Mouse (Mus musculus) forebrain, embryonic 14.5 days (tissue): ENCODE data around the gene Ctnnbip1. TPM values are rescaled to one million over a fixed set of nuclear protein-coding genes. Genes with fewer than 3 reads are reported as not detected.

ENCODE experiments used
- ATAC-seq: fragments of 200-750 bp; cut with Nextera tagmentation; 2 replicates; pipeline ENCODE4 v1.8.0; 2017; ENCODE audit warnings: mild to moderate bottlenecking, moderate library complexity
- DNase-seq: peaks from one replicate; pipeline ENCODE4 v3.0.0-alpha.2; 2015; ENCODE audit warnings: low spot score
- H3K27ac ChIP-seq: fragments of 300-500 bp; sonication (generic); 2 replicates; pipeline ENCODE4 v1.5.1; 2014; ENCODE audit warnings: low read depth, mild to moderate bottlenecking, control low read depth, low read length, moderate library complexity
- H3K27me3 ChIP-seq: fragments of 300-500 bp; sonication (generic); replicated peaks from 2 replicates; pipeline ENCODE4 v1.6.1; 2014; ENCODE audit warnings: low read length, control low read depth, mixed read lengths; ENCODE audit not compliant: control insufficient read depth, insufficient read depth
- H3K36me3 ChIP-seq: fragments of 300-500 bp; sonication (generic); 2 replicates; pipeline ENCODE4 v1.6.1; 2014; ENCODE audit warnings: low read length, control low read depth; ENCODE audit not compliant: control insufficient read depth, insufficient read depth
- H3K4me1 ChIP-seq: fragments of 300-500 bp; sonication (generic); 2 replicates; pipeline ENCODE4 v1.6.1; 2014; ENCODE audit warnings: antibody characterized with exemption, low read length, control low read depth; ENCODE audit not compliant: control insufficient read depth, insufficient read depth
- H3K4me2 ChIP-seq: fragments of 300-500 bp; sonication (generic); 2 replicates; pipeline ENCODE4 v1.6.1; 2014; ENCODE audit warnings: mild to moderate bottlenecking, control low read depth, low read length
- H3K4me3 ChIP-seq: fragments of 300-500 bp; sonication (generic); 2 replicates; pipeline ENCODE4 v1.5.1; 2014; ENCODE audit warnings: low read depth, low read length, control low read depth
- H3K9ac ChIP-seq: fragments of 300-500 bp; sonication (generic); 2 replicates; pipeline ENCODE4 v1.6.1; 2014; ENCODE audit warnings: mild to moderate bottlenecking, low read length, control low read depth, moderate library complexity
- H3K9me3 ChIP-seq: fragments of 300-500 bp; sonication (generic); replicated peaks from 2 replicates; pipeline ENCODE4 v1.6.1; 2016; ENCODE audit warnings: low read length, control low read depth, mixed read lengths; ENCODE audit not compliant: control insufficient read depth
- WGBS: fragments of 180-500 bp; shearing (Covaris S2); extraction: QIAGEN DNeasy Blood & Tissue Kit; methylation state at CpG from one replicate; pipeline ENCODE4 v1.1.7; 2014; 5-methylcytosine and 5-hydroxymethylcytosine counted together
- polyA plus RNA-seq: library from polyadenylated mRNA; unstranded; fragments of >200 nt; fragmentation: Nextera tagmentation; extraction: Ambion mirVana; gene quantifications from 2 replicates; pipeline ENCODE4 v1.2.1, GENCODE M21; 2014

Ctnnbip1 gene
- polyA plus RNA-seq, 1 experiment from 2014 or later, result 99.1 TPM

GRCm38 (mm10) chr4:149489415-149490240 lies 28.4 kb upstream of the Ctnnbip1 start:
- H3K4me2 ChIP-seq, result no peak overlapping the region
- H3K27me3 ChIP-seq, result no peaks in the 10 kb centered on the region
- no peak overlapping the region for H3K27ac ChIP-seq
- peaks cover 6% of the 10 kb centered on the region; the same call in 1 of the 2 replicates for H3K4me1 ChIP-seq
- H3K9me3 ChIP-seq, result no peaks in the 10 kb centered on the region
- no peak overlapping the region for H3K4me3 ChIP-seq
- whole genome bisulfite sequencing, result 96% methylated on average over 14 of the region's 14 CpGs
- H3K36me3 ChIP-seq, result peaks cover 63% of the 10 kb centered on the region
- no peak overlapping the region for H3K9ac ChIP-seq
- ATAC-seq (no peak), DNase-seq (no peak)

DNA sequence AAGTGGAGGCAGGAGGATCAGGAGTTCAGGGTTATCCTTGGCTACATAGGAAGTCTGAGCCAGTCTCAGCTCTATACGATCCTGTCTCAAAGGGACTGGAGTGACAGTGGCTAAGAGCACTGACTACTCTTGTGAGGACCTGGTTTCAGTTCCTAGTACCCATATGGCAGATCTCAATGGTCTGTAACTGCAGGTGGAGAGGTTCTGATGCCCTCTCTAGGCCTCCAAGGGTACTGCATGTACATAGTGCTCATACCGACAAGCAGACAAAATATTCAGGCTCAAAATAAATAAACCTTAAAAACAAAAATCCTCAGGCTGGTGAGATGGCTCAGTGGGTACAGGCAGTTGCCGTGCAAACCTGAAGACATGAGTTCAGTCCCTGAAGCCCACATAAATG lies 26.9 kb upstream of the Ctnnbip1 start:
- peaks cover 3% of the 10 kb centered on the region; the same call in 1 of the 2 replicates for H3K4me1 ChIP-seq

DNA sequence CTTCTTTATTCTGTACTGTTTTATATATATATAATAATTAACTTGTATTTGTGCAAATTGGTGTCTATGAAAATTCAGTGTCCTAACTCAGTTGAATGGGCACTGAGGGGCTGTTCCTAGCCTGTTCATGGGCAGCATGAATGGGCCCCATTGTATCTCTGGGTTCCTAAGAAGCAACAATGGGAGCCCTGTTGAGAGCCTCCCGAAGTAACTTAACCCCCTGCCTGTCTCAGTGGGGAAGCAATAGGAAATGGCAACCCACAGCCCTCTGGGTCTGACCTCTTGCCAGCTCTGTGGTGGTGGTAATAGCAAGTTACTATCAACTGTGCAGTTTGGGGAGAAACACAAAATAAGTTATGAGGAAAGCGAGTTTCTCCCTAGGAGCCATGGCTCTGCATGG lies 21.4 kb upstream of the Ctnnbip1 start:
- Histone ChIP-seq H3K4me3 (no peak overlapping the region), H3K4me1 (no peaks in the 10 kb centered on the region; the same call in 1 of the 2 replicates), H3K27me3 (no peaks in the 10 kb centered on the region), H3K9ac (no peak overlapping the region), H3K4me2 (no peak overlapping the region), H3K27ac (no peak overlapping the region; the same call in 1 of the 2 replicates), H3K9me3 (no peaks in the 10 kb centered on the region), H3K36me3 (peaks cover 74% of the 10 kb centered on the region)
- 6% methylated on average over 2 of the region's 2 CpGs for WGBS
- ATAC-seq (peak; percentile 34), DNase-seq (peak; percentile 65)

More for the DNA sequence above, 26.9 kb upstream of the Ctnnbip1 start:
- H3K4me3 ChIP-seq, result no peak overlapping the region
- 96% methylated on average over 3 of the region's 3 CpGs for WGBS
- ATAC-seq (no peak), DNase-seq (no peak)
- no peak overlapping the region for H3K27ac ChIP-seq
- H3K27me3 ChIP-seq, result no peaks in the 10 kb centered on the region
- peaks cover 78% of the 10 kb centered on the region for H3K36me3 ChIP-seq
- no peaks in the 10 kb centered on the region for H3K9me3 ChIP-seq
- H3K4me2 ChIP-seq, result no peak overlapping the region
- H3K9ac ChIP-seq, result no peak overlapping the region

GRCm38 (mm10) chr4:149498901-149499300 lies 19.1 kb upstream of the Ctnnbip1 start:
- Histone ChIP-seq H3K4me1 (no peaks in the 10 kb centered on the region; the same call in 1 of the 2 replicates), H3K27me3 (no peaks in the 10 kb centered on the region), H3K9ac (no peak overlapping the region), H3K4me3 (no peak overlapping the region), H3K4me2 (no peak overlapping the region), H3K36me3 (peaks cover 62% of the 10 kb centered on the region), H3K9me3 (no peaks in the 10 kb centered on the region), H3K27ac (no peak overlapping the region)
- 78% methylated on average over 8 of the region's 8 CpGs for WGBS
- no peak for DNase-seq
- ATAC-seq, result no peak

- H3K4me2 ChIP-seq, result no peak overlapping the region
- H3K4me3 ChIP-seq, result no peak overlapping the region
- peaks cover 5% of the 10 kb centered on the region; the same call in 1 of the 2 replicates for H3K4me1 ChIP-seq
- no peak overlapping the region for H3K9ac ChIP-seq
- 68% methylated on average over 5 of the region's 5 CpGs for WGBS
- H3K27ac ChIP-seq, result no peak overlapping the region
- H3K36me3 ChIP-seq, result peaks cover 53% of the 10 kb centered on the region
- no peak for DNase-seq
- H3K9me3 ChIP-seq, result no peaks in the 10 kb centered on the region
- ATAC-seq, result no peak
- no peaks in the 10 kb centered on the region for H3K27me3 ChIP-seq
Measured at GRCm38 (mm10) chr4:149499790-149500189, 18.2 kb upstream of the Ctnnbip1 start.

- peak; percentile 15; the same call in 1 of the 2 replicates for ATAC-seq
- Histone ChIP-seq H3K4me2 (no peak overlapping the region), H3K9me3 (no peaks in the 10 kb centered on the region), H3K36me3 (peaks cover 16% of the 10 kb centered on the region), H3K4me1 (0 out of 2 replicates have a peak, but pooled peaks cover 6% of the 10 kb centered on the region), H3K27me3 (no peaks in the 10 kb centered on the region), H3K9ac (no peak overlapping the region), H3K4me3 (no peak overlapping the region), H3K27ac (peak overlapping the region; percentile 60)
- no peak for DNase-seq
- 47% methylated on average over 5 of the region's 5 CpGs for WGBS
Measured at GRCm38 (mm10) chr4:149504363-149504762, 13.7 kb upstream of the Ctnnbip1 start.

DNA sequence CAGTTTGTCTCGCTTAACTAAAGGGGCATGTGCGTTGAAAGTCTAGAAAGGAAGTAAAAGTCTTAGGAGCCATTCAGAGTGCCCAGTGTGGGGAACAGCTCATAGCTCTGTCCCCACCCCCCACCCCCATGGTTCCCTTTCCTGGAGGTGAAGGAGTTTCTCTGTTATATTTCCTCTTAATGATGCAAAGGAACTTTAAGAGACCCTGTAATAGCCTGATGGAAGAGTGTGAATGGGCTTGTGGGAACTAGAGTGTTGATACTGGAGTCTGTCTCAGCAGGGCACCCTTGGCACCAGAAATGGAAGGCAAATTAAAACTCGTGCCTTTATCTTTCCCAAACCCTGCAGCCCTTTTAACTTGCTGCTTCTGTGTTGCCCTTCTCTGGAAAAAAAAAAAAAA lies 13.2 kb upstream of the Ctnnbip1 start:
- DNase-seq, result peak; percentile 66

GRCm38 (mm10) chr4:149505261-149505967 lies 12.6 kb upstream of the Ctnnbip1 start:
- Histone ChIP-seq H3K9me3 (no peaks in the 10 kb centered on the region), H3K9ac (no peak overlapping the region), H3K4me1 (0 out of 2 replicates have a peak, but pooled peaks cover 6% of the 10 kb centered on the region), H3K4me3 (no peak overlapping the region), H3K27ac (no peak overlapping the region), H3K36me3 (peaks cover 7% of the 10 kb centered on the region; the same call in 1 of the 2 replicates), H3K27me3 (no peaks in the 10 kb centered on the region), H3K4me2 (no peak overlapping the region)
- DNase-seq, result peak; percentile 78
- WGBS, result 15% methylated on average over 14 of the region's 15 CpGs
- ATAC-seq, result peak; percentile 74

More for the DNA sequence above, 13.2 kb upstream of the Ctnnbip1 start:
- Histone ChIP-seq H3K9me3 (no peaks in the 10 kb centered on the region), H3K4me2 (no peak overlapping the region), H3K36me3 (peaks cover 12% of the 10 kb centered on the region), H3K4me1 (0 out of 2 replicates have a peak, but pooled peaks cover 6% of the 10 kb centered on the region), H3K4me3 (no peak overlapping the region), H3K27ac (peak overlapping the region; percentile 60), H3K27me3 (no peaks in the 10 kb centered on the region), H3K9ac (no peak overlapping the region)
- ATAC-seq, result peak; percentile 54; the same call in 1 of the 2 replicates
- 2% methylated on average over 3 of the region's 3 CpGs for WGBS
